Mouse (Mus musculus) fibroblast of lung, adult 2 months (primary cell): ENCODE data around the gene Mrgprb8.
"Not testable (repeated sequence)": the region's sequence is repeated elsewhere in the genome, so short reads cannot be mapped to it uniquely, and the experiment has no call there.

ENCODE experiments used
- DNase-seq: peaks from one replicate; pipeline ENCODE4 v3.0.0-alpha.2; 2011; ENCODE audit warnings: low read depth

Gene Mrgprb8

DNA sequence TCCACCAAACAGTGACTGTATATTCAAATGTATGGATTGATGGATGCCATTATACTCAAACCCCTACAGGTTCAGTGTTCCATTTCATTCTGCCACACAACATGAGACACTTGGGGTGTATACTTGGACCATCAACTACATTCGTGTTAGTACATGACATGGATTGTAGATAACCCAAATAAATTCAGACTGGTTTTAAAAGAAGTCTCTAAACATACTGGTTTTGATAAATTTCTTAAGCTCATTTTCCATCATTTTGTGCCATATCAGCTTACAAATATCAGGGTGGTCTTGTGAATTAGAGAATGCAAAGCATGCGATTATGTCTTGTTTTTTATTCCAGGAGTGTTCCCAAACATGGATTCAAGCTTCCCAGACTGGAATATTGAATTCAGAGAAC lies at the start of gene Mrgprb8:
Gene Mrgprb8, plus strand, starts transcription at position 301 of the 400 bp plus-strand sequence.
- DNase-seq, result no peak

DNA sequence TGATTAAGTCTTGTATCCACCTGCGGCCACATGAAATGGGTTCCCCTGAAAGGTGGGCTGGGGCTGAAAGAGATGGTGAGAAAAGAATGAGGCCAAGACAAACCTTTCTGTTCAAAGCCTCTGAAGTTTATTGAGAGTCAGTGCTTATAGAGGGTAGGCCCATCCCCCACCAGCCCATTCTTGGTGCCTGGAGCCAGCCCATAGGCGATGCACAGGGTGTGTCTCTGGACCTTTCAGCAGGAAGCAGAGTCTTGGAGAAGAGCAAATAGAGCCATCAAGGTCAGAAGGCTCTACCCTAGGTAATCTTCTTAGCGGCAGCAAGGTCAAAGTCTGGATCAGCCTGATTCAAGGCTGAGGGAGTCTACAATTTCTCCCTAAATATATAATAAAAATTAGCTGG lies 47.6 kb downstream of the Mrgprb8 start:
- DNase-seq, result not testable (repeated sequence)

DNA sequence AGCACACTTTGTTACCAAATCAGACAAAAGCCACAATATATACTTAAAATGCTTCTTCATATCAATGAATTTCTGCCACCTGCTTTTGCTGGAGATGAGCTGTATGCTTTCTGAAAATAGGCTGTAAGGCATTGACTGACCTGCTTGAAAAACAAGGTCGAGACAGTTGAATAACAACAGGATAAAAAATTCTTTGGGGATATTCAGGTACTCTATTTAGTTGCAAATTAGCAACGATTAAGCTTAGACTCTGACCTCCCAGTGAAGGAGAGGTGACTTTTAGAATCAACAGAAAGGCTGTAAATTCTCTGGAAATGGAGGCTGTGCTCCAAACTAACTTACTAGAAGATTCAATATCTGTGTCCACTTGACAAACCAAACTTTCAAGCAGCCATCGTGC lies 48.3 kb downstream of the Mrgprb8 start:
- no peak for DNase-seq
